Mouse (Mus musculus): Measurements from ENCODE around the gene Gnaq. TPM values are rescaled to one million over a fixed set of nuclear protein-coding genes. Genes with fewer than 3 reads are reported as not detected.

Gene Gnaq
- polyA plus RNA-seq, 1 experiment, result not detected

- TF ChIP-seq GATA1 (IDR thresholded peaks at IDR 0.05; ENCODE audit: low read length), result no peak
- no peak for TF ChIP-seq TAL1 (IDR thresholded peaks at IDR 0.05; ENCODE audit: low read length)
- Histone ChIP-seq H3K4me1 (ENCODE audit: control insufficient read depth) (peaks cover 3% of the 10 kb centered on the region), H3K4me3 (replicated peaks) (no peak overlapping the region), H3K36me3 (ENCODE audit: control insufficient read depth) (no peaks in the 10 kb centered on the region), H3K9me3 (ENCODE audit: control insufficient read depth, low read length) (no peaks in the 10 kb centered on the region), H3K27me3 (ENCODE audit: control insufficient read depth) (no peaks in the 10 kb centered on the region)
These were observed 167.8 kb downstream of the Gnaq start for GRCm38 (mm10) chr19:16300413-16300812.

- H3K36me3 ChIP-seq (ENCODE audit: control insufficient read depth), result no peaks in the 10 kb centered on the region
- H3K4me3 ChIP-seq (replicated peaks), result no peak overlapping the region
- no peaks in the 10 kb centered on the region for H3K9me3 ChIP-seq (ENCODE audit: control insufficient read depth, low read length)
- TF ChIP-seq TAL1 (IDR thresholded peaks at IDR 0.05; ENCODE audit: low read length), result no peak
- TF ChIP-seq GATA1 (IDR thresholded peaks at IDR 0.05; ENCODE audit: low read length), result no peak
- no peaks in the 10 kb centered on the region for H3K27me3 ChIP-seq (ENCODE audit: control insufficient read depth)
- peaks cover 3% of the 10 kb centered on the region for H3K4me1 ChIP-seq (ENCODE audit: control insufficient read depth)
These were observed 168.7 kb downstream of the Gnaq start for GRCm38 (mm10) chr19:16301336-16301735.

- Histone ChIP-seq H3K36me3 (ENCODE audit: control insufficient read depth) (no peaks in the 10 kb centered on the region), H3K4me3 (replicated peaks) (no peak overlapping the region), H3K4me1 (ENCODE audit: control insufficient read depth) (no peaks in the 10 kb centered on the region), H3K27me3 (ENCODE audit: control insufficient read depth) (no peaks in the 10 kb centered on the region), H3K9me3 (ENCODE audit: control insufficient read depth, low read length) (no peaks in the 10 kb centered on the region)
- TF ChIP-seq TAL1 (IDR thresholded peaks at IDR 0.05; ENCODE audit: low read length) (no peak), GATA1 (IDR thresholded peaks at IDR 0.05; ENCODE audit: low read length) (no peak)
These were observed 176.4 kb downstream of the Gnaq start for GRCm38 (mm10) chr19:16309031-16309430.

- Histone ChIP-seq H3K4me1 (ENCODE audit: control insufficient read depth) (peaks cover 3% of the 10 kb centered on the region; the same call in 1 of the 2 replicates), H3K27me3 (ENCODE audit: control insufficient read depth) (no peaks in the 10 kb centered on the region), H3K4me3 (replicated peaks) (no peak overlapping the region), H3K9me3 (ENCODE audit: control insufficient read depth, low read length) (no peaks in the 10 kb centered on the region), H3K36me3 (ENCODE audit: control insufficient read depth) (no peaks in the 10 kb centered on the region)
- TF ChIP-seq TAL1 (IDR thresholded peaks at IDR 0.05; ENCODE audit: low read length) (no peak), GATA1 (IDR thresholded peaks at IDR 0.05; ENCODE audit: low read length) (no peak)
These were observed 181.7 kb downstream of the Gnaq start for GRCm38 (mm10) chr19:16314295-16314821.

- H3K36me3 ChIP-seq (ENCODE audit: control insufficient read depth), result no peaks in the 10 kb centered on the region
- TF ChIP-seq TAL1 (IDR thresholded peaks at IDR 0.05; ENCODE audit: low read length), result no peak
- TF ChIP-seq GATA1 (IDR thresholded peaks at IDR 0.05; ENCODE audit: low read length), result no peak
- H3K9me3 ChIP-seq (ENCODE audit: control insufficient read depth, low read length), result no peaks in the 10 kb centered on the region
- peaks cover 3% of the 10 kb centered on the region; the same call in 1 of the 2 replicates for H3K4me1 ChIP-seq (ENCODE audit: control insufficient read depth)
- no peaks in the 10 kb centered on the region for H3K27me3 ChIP-seq (ENCODE audit: control insufficient read depth)
- no peak overlapping the region for H3K4me3 ChIP-seq (replicated peaks)
These were observed 182.9 kb downstream of the Gnaq start for GRCm38 (mm10) chr19:16315525-16315924.

- Histone ChIP-seq H3K36me3 (ENCODE audit: control insufficient read depth) (no peaks in the 10 kb centered on the region), H3K4me3 (replicated peaks) (no peak overlapping the region), H3K27me3 (ENCODE audit: control insufficient read depth) (no peaks in the 10 kb centered on the region), H3K4me1 (ENCODE audit: control insufficient read depth) (peaks cover 3% of the 10 kb centered on the region; the same call in 1 of the 2 replicates), H3K9me3 (ENCODE audit: control insufficient read depth, low read length) (no peaks in the 10 kb centered on the region)
- TF ChIP-seq TAL1 (IDR thresholded peaks at IDR 0.05; ENCODE audit: low read length) (no peak), GATA1 (IDR thresholded peaks at IDR 0.05; ENCODE audit: low read length) (no peak)
These were observed 185.6 kb downstream of the Gnaq start for GRCm38 (mm10) chr19:16318128-16318811.

- Histone ChIP-seq H3K4me1 (ENCODE audit: control insufficient read depth) (peaks cover 3% of the 10 kb centered on the region; the same call in 1 of the 2 replicates), H3K27me3 (ENCODE audit: control insufficient read depth) (no peaks in the 10 kb centered on the region), H3K36me3 (ENCODE audit: control insufficient read depth) (no peaks in the 10 kb centered on the region), H3K9me3 (ENCODE audit: control insufficient read depth, low read length) (no peaks in the 10 kb centered on the region), H3K4me3 (replicated peaks) (no peak overlapping the region)
- TF ChIP-seq TAL1 (IDR thresholded peaks at IDR 0.05; ENCODE audit: low read length), result no peak
- TF ChIP-seq GATA1 (IDR thresholded peaks at IDR 0.05; ENCODE audit: low read length), result no peak
These were observed 187.4 kb downstream of the Gnaq start for GRCm38 (mm10) chr19:16319986-16320385.

GRCm38 (mm10) chr19:16322986-16323385, 190.4 kb downstream of the Gnaq start:
- Histone ChIP-seq H3K36me3 (ENCODE audit: control insufficient read depth) (no peaks in the 10 kb centered on the region), H3K27me3 (ENCODE audit: control insufficient read depth) (no peaks in the 10 kb centered on the region), H3K4me1 (ENCODE audit: control insufficient read depth) (peaks cover 3% of the 10 kb centered on the region; the same call in 1 of the 2 replicates), H3K4me3 (replicated peaks) (no peak overlapping the region), H3K9me3 (ENCODE audit: control insufficient read depth, low read length) (no peaks in the 10 kb centered on the region)
- TF ChIP-seq GATA1 (IDR thresholded peaks at IDR 0.05; ENCODE audit: low read length) (no peak), TAL1 (IDR thresholded peaks at IDR 0.05; ENCODE audit: low read length) (no peak)

- no peaks in the 10 kb centered on the region for H3K27me3 ChIP-seq (ENCODE audit: control insufficient read depth)
- no peak overlapping the region for H3K4me3 ChIP-seq (replicated peaks)
- TF ChIP-seq TAL1 (IDR thresholded peaks at IDR 0.05; ENCODE audit: low read length) (no peak), GATA1 (IDR thresholded peaks at IDR 0.05; ENCODE audit: low read length) (no peak)
- no peaks in the 10 kb centered on the region for H3K36me3 ChIP-seq (ENCODE audit: control insufficient read depth)
- H3K9me3 ChIP-seq (ENCODE audit: control insufficient read depth, low read length), result no peaks in the 10 kb centered on the region
- H3K4me1 ChIP-seq (ENCODE audit: control insufficient read depth), result no peaks in the 10 kb centered on the region
These were observed 191.6 kb downstream of the Gnaq start for GRCm38 (mm10) chr19:16324239-16324638.

All from erythroblast, embryonic 14.5 days (primary cell).